Mouse (Mus musculus) myocyte (in vitro differentiated cells): Measurements from ENCODE around the gene St6galnac3. TPM values are rescaled to one million over a fixed set of nuclear protein-coding genes. Genes with fewer than 3 reads are reported as not detected.

ENCODE experiments used
- H3K27me3 ChIP-seq: one replicate; pipeline ENCODE4 v1.6.1; 2011; ENCODE audit not compliant: control insufficient read depth, insufficient read depth, insufficient read length
- H3K36me3 ChIP-seq: one replicate; pipeline ENCODE4 v1.6.1; 2011; ENCODE audit not compliant: control insufficient read depth, insufficient read depth
- H3K4me2 ChIP-seq: one replicate; pipeline ENCODE4 v1.6.1; 2011; ENCODE audit warnings: low read depth, control low read depth
- H3K4me3 ChIP-seq: one replicate; pipeline ENCODE4 v1.5.1; 2011; ENCODE audit warnings: mild to moderate bottlenecking, control low read depth, moderate library complexity
- H3K79me2 ChIP-seq: one replicate; pipeline ENCODE4 v1.6.1; 2011; ENCODE audit not compliant: control insufficient read depth, insufficient read depth
- H3ac ChIP-seq: one replicate; pipeline ENCODE4 v1.6.1; 2011; ENCODE audit not compliant: control insufficient read depth, insufficient read length
- CEBPB ChIP-seq: IDR thresholded peaks from 2 replicates; pipeline ENCODE4 v1.6.1; 2011; ENCODE audit warnings: mild to moderate bottlenecking, moderate library complexity; ENCODE audit not compliant: poor library complexity, insufficient read depth, severe bottlenecking
- E2F4 ChIP-seq: IDR thresholded peaks from one replicate; pipeline ENCODE4 v1.6.1; 2011; ENCODE audit warnings: mild to moderate bottlenecking, control low read depth, moderate library complexity; ENCODE audit not compliant: insufficient read depth
- MAX ChIP-seq: IDR thresholded peaks from one replicate; pipeline ENCODE4 v1.6.1; 2011; ENCODE audit warnings: low read depth, mild to moderate bottlenecking, control low read depth
- MYOD1 ChIP-seq, 3 experiments: IDR thresholded peaks; one replicate each; pipeline ENCODE4 v1.6.1; 2011; ENCODE audit warnings: control low read depth in 2 of 3, low read depth in 2 of 3, mild to moderate bottlenecking in 2 of 3, moderate library complexity in 1 of 3; ENCODE audit not compliant: insufficient read length in 2 of 3, control insufficient read depth in 1 of 3
- MYOG ChIP-seq, 3 experiments: IDR thresholded peaks; one replicate each; pipeline ENCODE4 v1.6.1; 2011; ENCODE audit warnings: control low read depth in 2 of 3, low read depth in 2 of 3, mild to moderate bottlenecking in 2 of 3; ENCODE audit not compliant: insufficient read length in 2 of 3, control insufficient read depth in 1 of 3, insufficient read depth in 1 of 3
- POLR2A ChIP-seq: IDR thresholded peaks from one replicate; pipeline ENCODE4 v1.6.1; 2011; ENCODE audit warnings: low read depth, mild to moderate bottlenecking, control low read depth, moderate library complexity; ENCODE audit not compliant: insufficient read length
- POLR2AphosphoS2 ChIP-seq: IDR thresholded peaks from one replicate; pipeline ENCODE4 v1.6.1; 2011; ENCODE audit warnings: low read depth, control low read depth; ENCODE audit not compliant: insufficient read length
- REST ChIP-seq: IDR thresholded peaks from one replicate; pipeline ENCODE4 v1.6.1; 2011; ENCODE audit warnings: mild to moderate bottlenecking, control low read depth, moderate library complexity; ENCODE audit not compliant: insufficient read depth, insufficient read length
- SRF ChIP-seq: IDR thresholded peaks from one replicate; pipeline ENCODE4 v1.6.1; 2011; ENCODE audit warnings: low read depth; ENCODE audit not compliant: control insufficient read depth, insufficient read length
- TCF12 ChIP-seq: IDR thresholded peaks from one replicate; pipeline ENCODE4 v1.6.1; 2011; ENCODE audit warnings: mild to moderate bottlenecking, control low read depth; ENCODE audit not compliant: poor library complexity, insufficient read depth, severe bottlenecking
- TCF3 ChIP-seq: IDR thresholded peaks from one replicate; pipeline ENCODE4 v1.6.1; 2011; ENCODE audit warnings: low read depth, control low read depth; ENCODE audit not compliant: insufficient read length
- USF1 ChIP-seq: IDR thresholded peaks from one replicate; pipeline ENCODE4 v1.6.1; 2011; ENCODE audit warnings: low read depth, mild to moderate bottlenecking, control low read depth, moderate library complexity
- polyA plus RNA-seq: library from polyadenylated mRNA; unstranded; fragments of >200 nt; fragmentation: generic; extraction: Trizol; gene quantifications from one replicate; pipeline ENCODE4 v1.2.1, GENCODE M21; 2012; ENCODE audit warnings: missing spikeins

Gene St6galnac3
- polyA plus RNA-seq, 1 experiment: not detected

GRCm38 (mm10) chr3:153201835-153202234 is 523.1 kb downstream of the St6galnac3 start:
- Histone ChIP-seq H3K4me2 (no peak overlapping the region), H3ac (no peak overlapping the region), H3K4me3 (no peak overlapping the region), H3K79me2 (no peaks in the 10 kb centered on the region), H3K27me3 (no peaks in the 10 kb centered on the region), H3K36me3 (no peaks in the 10 kb centered on the region)
- TF ChIP-seq USF1 (no peak), E2F4 (no peak), MYOD1 (IDR thresholded peaks at IDR 0.05; ENCODE audit: control insufficient read depth in 1 of 3, insufficient read length in 2 of 3, low read depth in 2 of 3) (no peak), TCF3 (no peak), REST (no peak), POLR2A (no peak), CEBPB (no peak), POLR2AphosphoS2 (no peak), SRF (no peak), MYOG (IDR thresholded peaks at IDR 0.05; ENCODE audit: control insufficient read depth in 1 of 3, insufficient read depth in 1 of 3, insufficient read length in 2 of 3, low read depth in 2 of 3) (no peak), TCF12 (no peak)

GRCm38 (mm10) chr3:153200801-153201200 is 524.2 kb downstream of the St6galnac3 start:
- Histone ChIP-seq H3ac (no peak overlapping the region), H3K36me3 (no peaks in the 10 kb centered on the region), H3K79me2 (no peaks in the 10 kb centered on the region), H3K4me2 (no peak overlapping the region), H3K27me3 (no peaks in the 10 kb centered on the region), H3K4me3 (no peak overlapping the region)
- TF ChIP-seq MYOD1 (IDR thresholded peaks at IDR 0.05; ENCODE audit: control insufficient read depth in 1 of 3, insufficient read length in 2 of 3, low read depth in 2 of 3): no peak
- no peak for TF ChIP-seq E2F4
- no peak for TF ChIP-seq SRF

GRCm38 (mm10) chr3:153200076-153200475 is 524.9 kb downstream of the St6galnac3 start:
- TF ChIP-seq MYOD1 (IDR thresholded peaks at IDR 0.05; ENCODE audit: control insufficient read depth in 1 of 3, insufficient read length in 2 of 3, low read depth in 2 of 3) (no peak), TCF12 (no peak), POLR2AphosphoS2 (no peak), TCF3 (no peak), POLR2A (no peak), MAX (no peak), CEBPB (no peak), MYOG (IDR thresholded peaks at IDR 0.05; ENCODE audit: control insufficient read depth in 1 of 3, insufficient read depth in 1 of 3, insufficient read length in 2 of 3, low read depth in 2 of 3) (no peak), SRF (no peak), USF1 (no peak), REST (no peak), E2F4 (no peak)
- Histone ChIP-seq H3K27me3 (no peaks in the 10 kb centered on the region), H3K4me3 (no peak overlapping the region), H3K36me3 (no peaks in the 10 kb centered on the region), H3ac (no peak overlapping the region), H3K79me2 (no peaks in the 10 kb centered on the region), H3K4me2 (no peak overlapping the region)

- TF ChIP-seq CEBPB (no peak), POLR2A (no peak), REST (no peak), TCF3 (no peak), SRF (no peak), POLR2AphosphoS2 (no peak), E2F4 (no peak), MYOG (IDR thresholded peaks at IDR 0.05; ENCODE audit: control insufficient read depth in 1 of 3, insufficient read depth in 1 of 3, insufficient read length in 2 of 3, low read depth in 2 of 3) (no peak), TCF12 (no peak), MYOD1 (IDR thresholded peaks at IDR 0.05; ENCODE audit: control insufficient read depth in 1 of 3, insufficient read length in 2 of 3, low read depth in 2 of 3) (no peak), MAX (no peak), USF1 (no peak)
- no peak overlapping the region for H3K4me3 ChIP-seq
These were observed 525.7 kb downstream of the St6galnac3 start for GRCm38 (mm10) chr3:153199251-153199650.

GRCm38 (mm10) chr3:153198514-153198913 is 526.5 kb downstream of the St6galnac3 start:
- Histone ChIP-seq H3K79me2 (no peaks in the 10 kb centered on the region), H3K27me3 (no peaks in the 10 kb centered on the region), H3K4me2 (no peak overlapping the region), H3K4me3 (no peak overlapping the region), H3ac (no peak overlapping the region), H3K36me3 (no peaks in the 10 kb centered on the region)
- TF ChIP-seq TCF12: no peak

More at GRCm38 (mm10) chr3:153199251-153199650, 525.7 kb downstream of the St6galnac3 start:
- no peak overlapping the region for H3K4me2 ChIP-seq
- H3ac ChIP-seq: no peak overlapping the region
- H3K79me2 ChIP-seq: no peaks in the 10 kb centered on the region
- no peaks in the 10 kb centered on the region for H3K36me3 ChIP-seq
- H3K27me3 ChIP-seq: no peaks in the 10 kb centered on the region
